Mouse (Mus musculus) layer of hippocampus, postnatal 36 days (tissue): Measurements from ENCODE around the gene Ptgfrn. TPM values are rescaled to one million over a fixed set of nuclear protein-coding genes. Genes with fewer than 3 reads are reported as not detected.

Experiments used
- DNase-seq, 2 experiments: peaks; one replicate each; pipeline ENCODE4 v3.0.0; 2022
- total RNA-seq, 2 experiments: library from RNA; stranded (reverse); gene quantifications; 2 replicates each; pipeline ENCODE4 v1.2.3; 2021

Ptgfrn gene
- total RNA-seq, 2 experiments from 2014 or later, result 9.4 to 12.1 TPM

GRCm38 (mm10) chr3:101078344-101078743 lies 31.7 kb downstream of the Ptgfrn start:
- DNase-seq, result no peak

GRCm38 (mm10) chr3:101077710-101078100 lies 32.4 kb downstream of the Ptgfrn start:
- DNase-seq, result no peak

GRCm38 (mm10) chr3:101076966-101077709 lies 32.9 kb downstream of the Ptgfrn start:
- DNase-seq, result no peak

GRCm38 (mm10) chr3:101075866-101076265 lies 34.2 kb downstream of the Ptgfrn start:
- no peak for DNase-seq

GRCm38 (mm10) chr3:101073384-101073783 lies 36.7 kb downstream of the Ptgfrn start:
- no peak for DNase-seq

GRCm38 (mm10) chr3:101072506-101073215 lies 37.4 kb downstream of the Ptgfrn start:
- no peak for DNase-seq

GRCm38 (mm10) chr3:101071576-101071975 lies 38.5 kb downstream of the Ptgfrn start:
- no peak for DNase-seq

GRCm38 (mm10) chr3:101070796-101071235 lies 39.3 kb downstream of the Ptgfrn start:
- DNase-seq, result no peak

- no peak for DNase-seq
Measured at GRCm38 (mm10) chr3:101070230-101070795, 39.8 kb downstream of the Ptgfrn start.

GRCm38 (mm10) chr3:101068701-101069100 lies 41.4 kb downstream of the Ptgfrn start:
- DNase-seq, result no peak

- DNase-seq, result no peak
Measured at GRCm38 (mm10) chr3:101066175-101066574, 43.9 kb downstream of the Ptgfrn start.

GRCm38 (mm10) chr3:101061865-101062585 lies 48.1 kb downstream of the Ptgfrn start:
- no peak for DNase-seq

GRCm38 (mm10) chr3:101059214-101059613 lies 50.9 kb downstream of the Ptgfrn start:
- no peak for DNase-seq

GRCm38 (mm10) chr3:101058203-101058602 lies 51.9 kb downstream of the Ptgfrn start:
- DNase-seq, result no peak

GRCm38 (mm10) chr3:101055216-101055615 lies 54.9 kb downstream of the Ptgfrn start:
- DNase-seq, result no peak

- DNase-seq, result no peak
Measured at GRCm38 (mm10) chr3:101051601-101052000, 58.5 kb downstream of the Ptgfrn start.

- DNase-seq, result no peak
Measured at GRCm38 (mm10) chr3:101049997-101050396, 60.1 kb downstream of the Ptgfrn start.

GRCm38 (mm10) chr3:101048781-101049180 lies 61.3 kb downstream of the Ptgfrn start:
- no peak for DNase-seq

- peak; percentile 73 for DNase-seq
Measured at GRCm38 (mm10) chr3:101047586-101048275, 62.3 kb downstream of the Ptgfrn start.

GRCm38 (mm10) chr3:101045431-101045830 lies 64.6 kb downstream of the Ptgfrn start:
- no peak for DNase-seq

GRCm38 (mm10) chr3:101044686-101045085 lies 65.4 kb downstream of the Ptgfrn start:
- DNase-seq, result no peak

- DNase-seq, result no peak
Measured at GRCm38 (mm10) chr3:101041997-101042396, 68.1 kb downstream of the Ptgfrn start.
